Mouse (Mus musculus) brain, embryonic 14.5 days (tissue): ENCODE results near the gene Cry2.

ENCODE experiments used
- CTCF ChIP-seq: fragments of 200-500 bp; IDR thresholded peaks from 2 replicates; pipeline ENCODE4 v1.5.1; 2012; ENCODE audit warnings: inconsistent platforms, mild to moderate bottlenecking, moderate library complexity, borderline replicate concordance; ENCODE audit not compliant: insufficient read depth, insufficient read length; ENCODE audit errors: extremely low read depth
- POLR2A ChIP-seq: fragments of 200-500 bp; IDR thresholded peaks from 2 replicates; pipeline ENCODE4 v1.6.1; 2012; ENCODE audit warnings: mild to moderate bottlenecking, inconsistent platforms, borderline replicate concordance; ENCODE audit not compliant: poor library complexity, insufficient read depth, insufficient read length, severe bottlenecking; ENCODE audit errors: extremely low read depth

GRCm38 (mm10) chr2:92424462-92425308 lies 9.2 kb downstream of the Cry2 start:
- TF ChIP-seq CTCF (no peak), POLR2A (no peak)
